Mouse (Mus musculus): ENCODE measurements at regions not wholly inside any gene's neighbourhood (a gene's known extent, or its start where the extent isn't known, plus 50 kb on each side); places are given as distances from the start of the nearest gene placed in this dataset.
A peak's percentile ranks its signal among the peaks of the same experiment; 100 is the strongest.

- no peak for TF ChIP-seq POLR2A (IDR thresholded peaks at IDR 0.05; ENCODE audit: borderline replicate concordance, control insufficient read depth, low read depth, low read length)
- peak; percentile 67 for TF ChIP-seq CTCF (IDR thresholded peaks at IDR 0.05; ENCODE audit: control insufficient read depth, insufficient read depth, low read length)
Measured at GRCm38 (mm10) chr4:9780179-9780578, 1094.1 kb upstream of the 2610301B20Rik start.

Measured in bone marrow, adult 2 months (tissue).